Mouse (Mus musculus): ENCODE measurements at regions not wholly inside any gene's neighbourhood (a gene's known extent, or its start where the extent isn't known, plus 50 kb on each side); places are given as distances from the start of the nearest gene placed in this dataset.

GRCm38 (mm10) chr8:127995490-127995889, 362.9 kb upstream of the Nrp1 start:
- WGBS, result 93% methylated on average over 1 of the region's 1 CpGs
- H3K36me3 ChIP-seq, result no peaks in the 10 kb centered on the region
- H3K9ac ChIP-seq, result no peak overlapping the region
- H3K4me3 ChIP-seq, result no peak overlapping the region
- ATAC-seq (ENCODE audit: insufficient number of reproducible peaks, insufficient read depth, low FRiP score, low TSS enrichment, low read depth), result no peak
- H3K4me2 ChIP-seq, result no peak overlapping the region
- peaks cover 7% of the 10 kb centered on the region; the same call in 1 of the 2 replicates for H3K4me1 ChIP-seq
- H3K27me3 ChIP-seq, result no peaks in the 10 kb centered on the region
- no peaks in the 10 kb centered on the region for H3K9me3 ChIP-seq
- H3K27ac ChIP-seq, result no peak overlapping the region

- Histone ChIP-seq H3K4me3 (no peak overlapping the region), H3K27me3 (no peaks in the 10 kb centered on the region), H3K9me3 (no peaks in the 10 kb centered on the region), H3K4me2 (no peak overlapping the region), H3K9ac (no peak overlapping the region), H3K27ac (no peak overlapping the region), H3K36me3 (no peaks in the 10 kb centered on the region), H3K4me1 (peaks cover 12% of the 10 kb centered on the region)
- ATAC-seq (ENCODE audit: insufficient number of reproducible peaks, insufficient read depth, low FRiP score, low TSS enrichment, low read depth), result no peak
- WGBS, result 67% methylated on average over 2 of the region's 2 CpGs
Observed at GRCm38 (mm10) chr8:128002386-128002785, 356.0 kb upstream of the Nrp1 start.

GRCm38 (mm10) chr8:128002806-128003205, 355.6 kb upstream of the Nrp1 start:
- peaks cover 11% of the 10 kb centered on the region for H3K4me1 ChIP-seq
- H3K27me3 ChIP-seq, result no peaks in the 10 kb centered on the region
- H3K36me3 ChIP-seq, result no peaks in the 10 kb centered on the region
- H3K4me2 ChIP-seq, result no peak overlapping the region
- no peak overlapping the region for H3K9ac ChIP-seq
- H3K9me3 ChIP-seq, result no peaks in the 10 kb centered on the region
- no peak overlapping the region for H3K4me3 ChIP-seq
- WGBS, result 78% methylated on average over 1 of the region's 1 CpGs
- ATAC-seq (ENCODE audit: insufficient number of reproducible peaks, insufficient read depth, low FRiP score, low TSS enrichment, low read depth), result no peak
- no peak overlapping the region for H3K27ac ChIP-seq

- no peak overlapping the region for H3K27ac ChIP-seq
- H3K27me3 ChIP-seq, result no peaks in the 10 kb centered on the region
- H3K4me1 ChIP-seq, result peaks cover 11% of the 10 kb centered on the region
- ATAC-seq (ENCODE audit: insufficient number of reproducible peaks, insufficient read depth, low FRiP score, low TSS enrichment, low read depth), result no peak
- no peak overlapping the region for H3K4me2 ChIP-seq
- no peaks in the 10 kb centered on the region for H3K9me3 ChIP-seq
- WGBS, result 18% methylated on average over 1 of the region's 1 CpGs
- no peaks in the 10 kb centered on the region for H3K36me3 ChIP-seq
- no peak overlapping the region for H3K4me3 ChIP-seq
- no peak overlapping the region for H3K9ac ChIP-seq
Observed at GRCm38 (mm10) chr8:128003385-128003784, 355.0 kb upstream of the Nrp1 start.

GRCm38 (mm10) chr8:128003881-128004286, 354.5 kb upstream of the Nrp1 start:
- ATAC-seq (ENCODE audit: insufficient number of reproducible peaks, insufficient read depth, low FRiP score, low TSS enrichment, low read depth), result no peak
- no peak overlapping the region for H3K27ac ChIP-seq
- H3K4me3 ChIP-seq, result no peak overlapping the region
- peaks cover 11% of the 10 kb centered on the region for H3K4me1 ChIP-seq
- no peaks in the 10 kb centered on the region for H3K27me3 ChIP-seq
- no peaks in the 10 kb centered on the region for H3K36me3 ChIP-seq
- no peak overlapping the region for H3K4me2 ChIP-seq
- H3K9me3 ChIP-seq, result no peaks in the 10 kb centered on the region
- 37% methylated on average over 3 of the region's 3 CpGs for WGBS
- H3K9ac ChIP-seq, result no peak overlapping the region

- Histone ChIP-seq H3K27me3 (no peaks in the 10 kb centered on the region), H3K4me3 (no peak overlapping the region), H3K36me3 (no peaks in the 10 kb centered on the region), H3K4me1 (peaks cover 4% of the 10 kb centered on the region; the same call in 1 of the 2 replicates), H3K27ac (no peak overlapping the region), H3K4me2 (no peak overlapping the region), H3K9ac (no peak overlapping the region), H3K9me3 (no peaks in the 10 kb centered on the region)
- 81% methylated on average over 6 of the region's 6 CpGs for WGBS
- no peak for ATAC-seq (ENCODE audit: insufficient number of reproducible peaks, insufficient read depth, low FRiP score, low TSS enrichment, low read depth)
Observed at GRCm38 (mm10) chr8:128009393-128010010, 348.9 kb upstream of the Nrp1 start.

GRCm38 (mm10) chr8:128017171-128017570, 341.2 kb upstream of the Nrp1 start:
- Histone ChIP-seq H3K9ac (no peak overlapping the region), H3K36me3 (no peaks in the 10 kb centered on the region), H3K9me3 (no peaks in the 10 kb centered on the region), H3K4me2 (no peak overlapping the region), H3K4me1 (no peaks in the 10 kb centered on the region), H3K27ac (no peak overlapping the region), H3K27me3 (no peaks in the 10 kb centered on the region), H3K4me3 (no peak overlapping the region)
- WGBS, result 71% methylated on average over 8 of the region's 8 CpGs
- ATAC-seq (ENCODE audit: insufficient number of reproducible peaks, insufficient read depth, low FRiP score, low TSS enrichment, low read depth), result no peak

GRCm38 (mm10) chr8:128023661-128024060, 334.7 kb upstream of the Nrp1 start:
- no peak for ATAC-seq (ENCODE audit: insufficient number of reproducible peaks, insufficient read depth, low FRiP score, low TSS enrichment, low read depth)
- Histone ChIP-seq H3K4me2 (no peak overlapping the region), H3K9ac (no peak overlapping the region), H3K4me1 (peaks cover 27% of the 10 kb centered on the region), H3K36me3 (no peaks in the 10 kb centered on the region), H3K4me3 (no peak overlapping the region), H3K27ac (no peak overlapping the region), H3K9me3 (no peaks in the 10 kb centered on the region), H3K27me3 (no peaks in the 10 kb centered on the region)
- 55% methylated on average over 2 of the region's 2 CpGs for WGBS

DNA sequence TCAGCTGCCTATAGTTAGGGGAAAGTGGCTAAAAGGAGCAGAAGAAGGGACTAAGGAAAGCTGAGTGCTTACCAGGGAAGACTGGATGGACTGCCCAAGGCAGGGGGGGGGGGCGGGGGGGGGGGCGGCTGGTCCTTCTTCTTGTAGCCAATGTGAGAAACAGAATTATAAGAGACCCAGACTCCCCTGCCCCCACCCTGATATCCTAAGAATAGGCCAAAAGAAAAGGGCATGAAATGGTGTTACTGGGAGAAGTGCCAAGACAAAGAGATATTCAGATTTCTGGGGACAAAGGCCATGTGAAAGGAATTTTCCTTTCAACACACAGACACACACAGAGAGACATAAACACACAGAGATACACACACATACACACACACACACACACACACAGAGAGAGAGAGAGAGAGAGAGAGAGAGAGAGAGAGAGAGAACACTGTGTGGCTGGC, 333.6 kb upstream of the Nrp1 start:
- ATAC-seq (ENCODE audit: insufficient number of reproducible peaks, insufficient read depth, low FRiP score, low TSS enrichment, low read depth), result peak; percentile 79
- H3K9me3 ChIP-seq, result no peaks in the 10 kb centered on the region
- no peaks in the 10 kb centered on the region for H3K36me3 ChIP-seq
- no peaks in the 10 kb centered on the region for H3K27me3 ChIP-seq
- peak overlapping the region; percentile 90 for H3K27ac ChIP-seq
- H3K4me1 ChIP-seq, result peaks cover 27% of the 10 kb centered on the region
- H3K4me2 ChIP-seq, result no peak overlapping the region
- no peak overlapping the region for H3K9ac ChIP-seq
- no peak overlapping the region for H3K4me3 ChIP-seq
- WGBS, result 20% methylated on average over 1 of the region's 2 CpGs

- WGBS, result 25% methylated on average over 7 of the region's 7 CpGs
- Histone ChIP-seq H3K36me3 (no peaks in the 10 kb centered on the region), H3K27me3 (no peaks in the 10 kb centered on the region), H3K27ac (peak overlapping the region; percentile 90), H3K4me3 (no peak overlapping the region), H3K4me2 (no peak overlapping the region), H3K9me3 (no peaks in the 10 kb centered on the region), H3K9ac (no peak overlapping the region), H3K4me1 (peaks cover 31% of the 10 kb centered on the region)
- peak; percentile 82 for ATAC-seq (ENCODE audit: insufficient number of reproducible peaks, insufficient read depth, low FRiP score, low TSS enrichment, low read depth)
Observed at GRCm38 (mm10) chr8:128025251-128025856, 333.1 kb upstream of the Nrp1 start.

GRCm38 (mm10) chr8:128026981-128027380, 331.4 kb upstream of the Nrp1 start:
- H3K4me3 ChIP-seq, result no peak overlapping the region
- no peak overlapping the region for H3K4me2 ChIP-seq
- H3K27ac ChIP-seq, result 0 out of 2 replicates have a peak overlapping the region, but pooled peaks have one; percentile 69
- no peaks in the 10 kb centered on the region for H3K36me3 ChIP-seq
- no peaks in the 10 kb centered on the region for H3K27me3 ChIP-seq
- H3K9me3 ChIP-seq, result no peaks in the 10 kb centered on the region
- no peak for ATAC-seq (ENCODE audit: insufficient number of reproducible peaks, insufficient read depth, low FRiP score, low TSS enrichment, low read depth)
- WGBS, result 51% methylated on average over 2 of the region's 2 CpGs
- no peak overlapping the region for H3K9ac ChIP-seq
- peaks cover 36% of the 10 kb centered on the region for H3K4me1 ChIP-seq
